Mouse (Mus musculus): ENCODE measurements at regions not wholly inside any gene's neighbourhood (a gene's known extent, or its start where the extent isn't known, plus 50 kb on each side); places are given as distances from the start of the nearest gene placed in this dataset.

- no peak for DNase-seq (ENCODE audit: low spot score)
These were observed 147.6 kb upstream of the Adamts3 start for GRCm38 (mm10) chr5:90030737-90031136.

GRCm38 (mm10) chr5:90029751-90030150 is 146.6 kb upstream of the Adamts3 start:
- DNase-seq (ENCODE audit: low spot score) = peak; percentile 17

GRCm38 (mm10) chr5:90026835-90027753 is 144.0 kb upstream of the Adamts3 start:
- DNase-seq (ENCODE audit: low spot score) = no peak

GRCm38 (mm10) chr5:90021447-90021846 is 138.3 kb upstream of the Adamts3 start:
- DNase-seq (ENCODE audit: low spot score) = no peak

GRCm38 (mm10) chr5:90000758-90001157 is 117.6 kb upstream of the Adamts3 start:
- DNase-seq (ENCODE audit: low spot score) = no peak

- no peak for DNase-seq (ENCODE audit: low spot score)
These were observed 108.4 kb upstream of the Adamts3 start for GRCm38 (mm10) chr5:89991568-89991967.

- DNase-seq (ENCODE audit: low spot score) = no peak
These were observed 98.5 kb upstream of the Adamts3 start for GRCm38 (mm10) chr5:89981627-89982026.

- DNase-seq (ENCODE audit: low spot score) = no peak
These were observed 97.1 kb upstream of the Adamts3 start for GRCm38 (mm10) chr5:89980204-89980603.

- no peak for DNase-seq (ENCODE audit: low spot score)
These were observed 69.5 kb upstream of the Adamts3 start for GRCm38 (mm10) chr5:89952611-89953010.

GRCm38 (mm10) chr5:89945660-89945925 is 62.5 kb upstream of the Adamts3 start:
- no peak for DNase-seq (ENCODE audit: low spot score)

- DNase-seq (ENCODE audit: low spot score) = no peak
These were observed 61.9 kb upstream of the Adamts3 start for GRCm38 (mm10) chr5:89944855-89945659.

GRCm38 (mm10) chr5:89943276-89944127 is 60.4 kb upstream of the Adamts3 start:
- DNase-seq (ENCODE audit: low spot score) = no peak

GRCm38 (mm10) chr5:89942244-89942643 is 59.1 kb upstream of the Adamts3 start:
- DNase-seq (ENCODE audit: low spot score) = no peak

GRCm38 (mm10) chr5:89932999-89933398 is 49.9 kb upstream of the Adamts3 start:
- DNase-seq (ENCODE audit: low spot score) = no peak
